Mouse (Mus musculus) G1E (cell line): ENCODE results near the gene Lrp10.

Experiments used
- CTCF ChIP-seq: IDR thresholded peaks from 2 replicates; pipeline ENCODE4 v1.5.1; 2012; ENCODE audit warnings: low read depth, low read length, inconsistent platforms, mixed read lengths
- GATA1 ChIP-seq: IDR thresholded peaks from 2 replicates; pipeline ENCODE4 v1.6.1; 2012; ENCODE audit warnings: borderline replicate concordance, low read length, inconsistent platforms, mixed read lengths
- TAL1 ChIP-seq: conservative IDR thresholded peaks from 2 replicates; pipeline ENCODE4 v1.6.1; 2012; ENCODE audit warnings: low read depth, low read length, inconsistent platforms, mixed read lengths

GRCm38 (mm10) chr14:54433941-54434531 is 29.9 kb upstream of the Lrp10 start:
- TF ChIP-seq TAL1 (no peak), GATA1 (no peak), CTCF (no peak)
